ENCODE assay signal across 13 mouse cellular contexts in the genomic region with DNA sequence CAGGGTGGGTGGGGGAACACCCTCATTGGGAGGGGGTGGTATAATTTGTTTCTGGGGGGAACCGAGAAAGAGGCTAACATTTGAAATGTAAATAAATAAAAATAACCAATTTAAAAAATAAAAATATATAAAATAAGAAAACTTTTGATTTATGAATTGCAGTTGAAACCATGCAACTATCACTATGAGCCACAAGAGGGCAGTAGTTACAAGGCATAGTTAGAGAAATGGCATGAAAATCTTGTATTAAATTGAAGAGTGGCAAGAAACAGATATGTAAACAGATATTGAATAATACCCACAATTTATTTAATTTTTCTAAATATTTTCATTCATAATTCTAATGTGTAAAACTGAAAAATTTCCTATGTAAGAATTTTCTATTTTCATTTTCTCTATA. TPM values are rescaled to one million over a fixed set of nuclear protein-coding genes. Genes with fewer than 3 reads are reported as not detected.
A peak's percentile ranks its signal among the peaks of the same experiment; 100 is the strongest.
DNase-seq lines count a peak whose midpoint lies in the region; ATAC-seq and TF ChIP-seq lines count a peak whose summit lies in the region.
"Had no signal": no experiment of that assay in that cellular context is flagged by ENCODE, and none has a peak within 500 bp of the region (broad histone marks: within the 10 kb centered on the region; RNA-seq: fewer than 3 reads in every experiment).

No protein-coding gene starts in this region.

- H3K4me1 ChIP-seq in limb, embryonic 14.5 days (ENCODE audit: control insufficient read depth, insufficient read depth, low read length) = no peaks in the 10 kb centered on the region
- no peaks in the 10 kb centered on the region for H3K4me1 ChIP-seq in limb, embryonic 10.5 days
- H3K4me1 ChIP-seq in ES-Bruce4 (ENCODE audit: control insufficient read depth, insufficient read depth, low read length) = no peaks in the 10 kb centered on the region
- H3K4me1 ChIP-seq: intestine, embryonic 15.5 days; midbrain, embryonic 10.5 days; stomach, embryonic 15.5 days had no signal

- H3K9ac ChIP-seq in limb, embryonic 14.5 days (ENCODE audit: low read depth, low read length, severe bottlenecking) = no peak overlapping the region
- no peak overlapping the region for H3K9ac ChIP-seq in ES-Bruce4 (ENCODE audit: low read depth, poor library complexity, severe bottlenecking)
- H3K9ac ChIP-seq: intestine, embryonic 15.5 days; stomach, embryonic 15.5 days had no signal

- H3K4me3 ChIP-seq in limb, embryonic 14.5 days (replicated peaks; ENCODE audit: low read length) = no peak overlapping the region
- H3K4me3 ChIP-seq in limb, embryonic 10.5 days = no peak overlapping the region
- no peak overlapping the region for H3K4me3 ChIP-seq in ES-Bruce4 (ENCODE audit: low read depth, low read length)
- H3K4me3 ChIP-seq: intestine, embryonic 15.5 days; midbrain, embryonic 10.5 days; stomach, embryonic 15.5 days had no signal

- WGBS in limb, embryonic 14.5 days = 17% methylated on average over 1 of the region's 1 CpGs
- WGBS in limb, embryonic 10.5 days = 38% methylated on average over 1 of the region's 1 CpGs

- TF ChIP-seq CTCF in ES-Bruce4 (IDR thresholded peaks at IDR 0.05; ENCODE audit: low read depth, low read length) = peak; percentile 12

- no peak overlapping the region for H3K4me2 ChIP-seq in limb, embryonic 14.5 days (replicated peaks; ENCODE audit: low read depth, low read length, severe bottlenecking)
- H3K4me2 ChIP-seq: intestine, embryonic 15.5 days; stomach, embryonic 15.5 days had no signal

- DNase-seq in embryo, embryonic 10 days (ENCODE audit: low spot score) = peak; percentile 34
- no peak for DNase-seq in embryo, embryonic 9.5 days (ENCODE audit: extremely low spot score)
- DNase-seq in limb, embryonic 14.5 days (ENCODE audit: low spot score) = peak; percentile 18
- DNase-seq in limb, embryonic 10.5 days (ENCODE audit: low spot score) = no peak
- peak; percentile 5 for DNase-seq in fibroblast of lung, adult 2 months (ENCODE audit: low read depth)
- no peak for DNase-seq in adrenal gland, postnatal 10 days
- DNase-seq in ovary, postnatal 36 days (ENCODE audit: low spot score) = no peak

- ATAC-seq in limb, embryonic 14.5 days (ENCODE audit: low FRiP score, low read depth) = no peak
- ATAC-seq: intestine, embryonic 15.5 days had no signal

- H3K36me3 ChIP-seq in limb, embryonic 14.5 days (ENCODE audit: control insufficient read depth, insufficient read depth, low read length) = no peaks in the 10 kb centered on the region
- no peaks in the 10 kb centered on the region for H3K36me3 ChIP-seq in limb, embryonic 10.5 days
- no peaks in the 10 kb centered on the region for H3K36me3 ChIP-seq in ES-Bruce4 (ENCODE audit: control insufficient read depth, insufficient read depth, low read length, poor library complexity, severe bottlenecking)
- H3K36me3 ChIP-seq: intestine, embryonic 15.5 days; midbrain, embryonic 10.5 days; stomach, embryonic 15.5 days had no signal

- no peaks in the 10 kb centered on the region for H3K27me3 ChIP-seq in limb, embryonic 14.5 days (ENCODE audit: control insufficient read depth, insufficient read depth, low read length)
- no peaks in the 10 kb centered on the region for H3K27me3 ChIP-seq in limb, embryonic 10.5 days (ENCODE audit: low read depth, poor library complexity, severe bottlenecking)
- no peaks in the 10 kb centered on the region for H3K27me3 ChIP-seq in ES-Bruce4 (ENCODE audit: control insufficient read depth, insufficient read depth, low read length, poor library complexity, severe bottlenecking)
- H3K27me3 ChIP-seq: intestine, embryonic 15.5 days; stomach, embryonic 15.5 days had no signal

- no peak for TF ChIP-seq POLR2A in limb, embryonic 14.5 days (IDR thresholded peaks at IDR 0.05; ENCODE audit: borderline replicate concordance, extremely low read depth, insufficient read depth, insufficient read length)
- no peak for TF ChIP-seq POLR2A in ES-Bruce4 (IDR thresholded peaks at IDR 0.05; ENCODE audit: insufficient read depth, low read length)

- TF ChIP-seq EP300 in ES-Bruce4 (IDR thresholded peaks at IDR 0.05; ENCODE audit: insufficient read depth, low read depth, low read length) = no peak

- H3K9me3 ChIP-seq in limb, embryonic 14.5 days (ENCODE audit: control insufficient read depth, low read length) = no peaks in the 10 kb centered on the region
- H3K9me3 ChIP-seq in limb, embryonic 10.5 days (replicated peaks) = no peaks in the 10 kb centered on the region
- H3K9me3 ChIP-seq in ES-Bruce4 (replicated peaks; ENCODE audit: control insufficient read depth, insufficient read depth, low read length, poor library complexity, severe bottlenecking) = no peaks in the 10 kb centered on the region
- H3K9me3 ChIP-seq: intestine, embryonic 15.5 days; midbrain, embryonic 10.5 days; stomach, embryonic 15.5 days had no signal

- no peak overlapping the region for H3K27ac ChIP-seq in limb, embryonic 14.5 days (replicated peaks; ENCODE audit: low read depth, low read length)
- no peak overlapping the region for H3K27ac ChIP-seq in limb, embryonic 10.5 days
- H3K27ac ChIP-seq in ES-Bruce4 (ENCODE audit: insufficient read depth, low read length) = no peak overlapping the region
- H3K27ac ChIP-seq: intestine, embryonic 15.5 days; midbrain, embryonic 10.5 days; stomach, embryonic 15.5 days had no signal

RNA-seq across cellular contexts. Expression of a gene that starts 24.5 kb away (rescaled TPM):
- 0.06 and 0.08 TPM in 2 replicates for polyA plus RNA-seq in limb, embryonic 14.5 days (2012; rRNA removed)
- polyA plus RNA-seq in limb, embryonic 14.5 days (2014; fragmentation: Nextera tagmentation; extraction: Ambion mirVana) = not detected in 2 replicates
- polyA plus RNA-seq in limb, embryonic 10.5 days (2016; fragmentation: Nextera tagmentation; extraction: Ambion mirVana) = 0.08 TPM in 1 of 2 replicates, not detected in the other
- 0.33 TPM in 1 of 2 replicates, not detected in the other for polyA plus RNA-seq in ES-Bruce4 (2011; ENCODE audit: insufficient read depth, insufficient read length, low read depth, missing spikeins)
- total RNA-seq in adrenal gland, postnatal 10 days (2021) = under 1 TPM; 0.09 to 0.33 TPM
- total RNA-seq: granulocyte monocyte progenitor cell, adult 5-6 weeks had no signal
- polyA plus RNA-seq: intestine, embryonic 15.5 days had no signal

RNA-seq across cellular contexts. Expression of a gene that starts 37.5 kb away (rescaled TPM):
- polyA plus RNA-seq in limb, embryonic 14.5 days (2012; rRNA removed) = 14.8 and 38.9 TPM in 2 replicates
- polyA plus RNA-seq in limb, embryonic 14.5 days (2014; fragmentation: Nextera tagmentation; extraction: Ambion mirVana) = 304 and 326 TPM in 2 replicates
- polyA plus RNA-seq in limb, embryonic 10.5 days (2016; fragmentation: Nextera tagmentation; extraction: Ambion mirVana) = 267 TPM in 2 replicates
- polyA plus RNA-seq in ES-Bruce4 (2011; ENCODE audit: insufficient read depth, insufficient read length, low read depth, missing spikeins) = 80.6 and 104 TPM in 2 replicates
- total RNA-seq in adrenal gland, postnatal 10 days (2021) = 100 to 1,000 TPM; 478 to 607 TPM

RNA-seq across cellular contexts. Expression of a gene that starts 37.6 kb away (rescaled TPM):
- polyA plus RNA-seq in limb, embryonic 14.5 days (2012; rRNA removed) = 0.03 and 0.04 TPM in 2 replicates
- polyA plus RNA-seq in limb, embryonic 14.5 days (2014; fragmentation: Nextera tagmentation; extraction: Ambion mirVana) = not detected in 2 replicates
- not detected in 2 replicates for polyA plus RNA-seq in limb, embryonic 10.5 days (2016; fragmentation: Nextera tagmentation; extraction: Ambion mirVana)
- polyA plus RNA-seq in ES-Bruce4 (2011; ENCODE audit: insufficient read depth, insufficient read length, low read depth, missing spikeins) = not detected in 2 replicates
- total RNA-seq in adrenal gland, postnatal 10 days (2021) = under 1 TPM; 0.12 to 0.82 TPM
- total RNA-seq: granulocyte monocyte progenitor cell, adult 5-6 weeks; left cerebral cortex, postnatal 14 days had no signal
- polyA plus RNA-seq: intestine, embryonic 15.5 days; midbrain, embryonic 10.5 days; stomach, embryonic 15.5 days had no signal

Comparison
In these comparisons a context has a peak if more than half of its experiments do, and no peak if none do; other contexts are left out.
1. DNase-seq: peak in embryo, embryonic 10 days (single experiment), limb, embryonic 14.5 days (single experiment) and fibroblast of lung, adult 2 months (single experiment); none in embryo, embryonic 9.5 days (single experiment), limb, embryonic 10.5 days (single experiment), adrenal gland, postnatal 10 days (single experiment) and ovary, postnatal 36 days (single experiment).